Mouse (Mus musculus): ENCODE measurements around the gene Golt1a. TPM values are rescaled to one million over a fixed set of nuclear protein-coding genes. Genes with fewer than 3 reads are reported as not detected.
"Not testable (repeated sequence)": the region's sequence is repeated elsewhere in the genome, so short reads cannot be mapped to it uniquely, and the experiment has no call there.

Gene Golt1a
- polyA plus RNA-seq, 1 experiment from 2014 or later = not detected

- peaks cover 30% of the 10 kb centered on the region for H3K27me3 ChIP-seq
- H3K27ac ChIP-seq = no peak overlapping the region
- no peak for ATAC-seq (ENCODE audit: low FRiP score)
- peak overlapping the region; percentile 59 for H3K4me2 ChIP-seq (replicated peaks)
- 8% methylated on average over 33 of the region's 34 CpGs for WGBS
- H3K36me3 ChIP-seq = no peaks in the 10 kb centered on the region
- H3K4me1 ChIP-seq = peaks cover 24% of the 10 kb centered on the region
- H3K9me3 ChIP-seq (replicated peaks) = no peaks in the 10 kb centered on the region
- peak overlapping the region; percentile 47 for H3K9ac ChIP-seq
- peak overlapping the region; percentile 24 for H3K4me3 ChIP-seq
Measured at GRCm38 (mm10) chr1:133328896-133329637, 19.5 kb downstream of the Golt1a start.

DNA sequence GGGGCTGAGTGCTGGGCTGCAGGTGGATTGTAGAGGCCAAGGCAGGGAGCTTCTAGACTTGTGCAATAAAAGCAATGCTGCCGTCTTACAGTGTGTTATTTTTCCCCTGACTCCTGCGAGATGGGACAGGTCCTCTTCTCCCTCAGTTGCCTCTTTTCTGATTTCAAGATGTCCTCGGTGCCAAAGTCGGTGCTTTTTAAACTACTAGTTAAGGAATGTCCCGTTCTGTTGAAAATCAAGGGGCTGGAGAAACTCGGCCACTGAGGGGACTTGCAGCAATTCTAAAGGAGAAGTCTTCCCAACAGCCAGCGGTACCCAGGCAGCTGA is 20.0 kb downstream of the Golt1a start:
- H3K9ac ChIP-seq = peak overlapping the region; percentile 47
- WGBS = 25% methylated on average over 7 of the region's 7 CpGs
- H3K27me3 ChIP-seq = peaks cover 30% of the 10 kb centered on the region
- H3K36me3 ChIP-seq = no peaks in the 10 kb centered on the region
- no peak for ATAC-seq (ENCODE audit: low FRiP score)
- H3K4me2 ChIP-seq (replicated peaks) = peak overlapping the region; percentile 59
- peak overlapping the region; percentile 24 for H3K4me3 ChIP-seq
- peaks cover 24% of the 10 kb centered on the region for H3K4me1 ChIP-seq
- H3K9me3 ChIP-seq (replicated peaks) = no peaks in the 10 kb centered on the region
- no peak overlapping the region for H3K27ac ChIP-seq

GRCm38 (mm10) chr1:133331142-133331541 is 21.5 kb downstream of the Golt1a start:
- Histone ChIP-seq H3K27ac (0 out of 2 replicates have a peak overlapping the region, but pooled peaks have one; percentile 30), H3K9me3 (replicated peaks) (no peaks in the 10 kb centered on the region), H3K4me2 (replicated peaks) (no peak overlapping the region), H3K36me3 (no peaks in the 10 kb centered on the region), H3K4me1 (peaks cover 24% of the 10 kb centered on the region), H3K27me3 (peaks cover 30% of the 10 kb centered on the region), H3K4me3 (no peak overlapping the region), H3K9ac (no peak overlapping the region)
- ATAC-seq (ENCODE audit: low FRiP score) = peak; percentile 70
- WGBS = 45% methylated on average over 3 of the region's 3 CpGs

- ATAC-seq (ENCODE audit: low FRiP score) = no peak
- Histone ChIP-seq H3K27me3 (peaks cover 25% of the 10 kb centered on the region), H3K4me2 (replicated peaks) (no peak overlapping the region), H3K4me3 (no peak overlapping the region), H3K36me3 (no peaks in the 10 kb centered on the region), H3K27ac (no peak overlapping the region), H3K4me1 (peaks cover 24% of the 10 kb centered on the region), H3K9me3 (replicated peaks) (no peaks in the 10 kb centered on the region), H3K9ac (no peak overlapping the region)
- WGBS = 92% methylated on average over 11 of the region's 11 CpGs
Measured at GRCm38 (mm10) chr1:133332656-133333430, 23.2 kb downstream of the Golt1a start.

DNA sequence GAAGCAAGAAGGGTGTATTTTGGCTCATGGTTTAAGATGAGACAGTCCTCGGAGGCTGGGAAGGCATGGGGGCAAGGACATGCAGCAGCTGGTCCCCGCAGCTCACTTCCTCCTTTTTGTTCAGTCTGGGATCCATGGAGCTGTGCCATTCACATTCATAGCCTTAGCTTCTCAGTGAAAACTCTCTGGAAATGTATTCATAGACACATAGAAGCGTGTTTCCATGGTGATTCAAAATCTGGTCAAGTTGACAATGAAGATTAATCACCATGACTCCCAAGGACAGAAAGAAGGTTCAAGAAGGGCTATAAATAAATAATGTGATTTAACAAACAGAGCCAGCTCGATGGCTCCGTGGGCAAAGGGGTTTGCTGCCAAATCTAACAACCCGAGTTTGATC is 24.3 kb downstream of the Golt1a start:
- WGBS = 60% methylated on average over 6 of the region's 6 CpGs
- no peak for ATAC-seq (ENCODE audit: low FRiP score)
- no peak overlapping the region for H3K4me3 ChIP-seq

DNA sequence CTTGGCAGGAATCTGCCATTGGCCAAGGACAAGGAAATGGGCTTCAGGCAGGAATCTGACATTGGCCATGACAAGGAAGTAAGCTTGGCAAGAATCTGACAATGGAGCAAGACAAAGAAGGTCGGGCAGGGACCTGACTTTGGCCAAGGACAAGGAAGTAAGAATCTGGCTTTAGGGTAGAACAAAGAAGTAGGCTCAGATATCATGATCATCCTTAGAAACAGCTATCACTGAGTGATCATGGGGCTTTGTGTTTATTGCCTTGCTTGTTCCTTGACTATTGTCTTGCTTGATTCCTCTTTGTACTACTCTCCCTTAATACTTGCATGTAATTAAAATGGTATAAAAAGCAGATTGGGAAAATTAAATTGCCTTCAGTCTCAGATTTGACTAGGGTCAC is 30.8 kb downstream of the Golt1a start:
- not testable (repeated sequence) for H3K36me3 ChIP-seq; H3K4me3 ChIP-seq; H3K9ac ChIP-seq; H3K4me2 ChIP-seq (replicated peaks); H3K4me1 ChIP-seq; H3K9me3 ChIP-seq (replicated peaks); ATAC-seq (ENCODE audit: low FRiP score); H3K27ac ChIP-seq; H3K27me3 ChIP-seq
- WGBS = 67% methylated on average over 1 of the region's 1 CpGs

More for the DNA sequence above, 24.3 kb downstream of the Golt1a start:
- H3K4me2 ChIP-seq (replicated peaks) = no peak overlapping the region
- peaks cover 15% of the 10 kb centered on the region for H3K27me3 ChIP-seq
- no peak overlapping the region for H3K9ac ChIP-seq
- H3K9me3 ChIP-seq (replicated peaks) = no peaks in the 10 kb centered on the region
- no peaks in the 10 kb centered on the region for H3K36me3 ChIP-seq
- no peak overlapping the region for H3K27ac ChIP-seq
- H3K4me1 ChIP-seq = peaks cover 22% of the 10 kb centered on the region

DNA sequence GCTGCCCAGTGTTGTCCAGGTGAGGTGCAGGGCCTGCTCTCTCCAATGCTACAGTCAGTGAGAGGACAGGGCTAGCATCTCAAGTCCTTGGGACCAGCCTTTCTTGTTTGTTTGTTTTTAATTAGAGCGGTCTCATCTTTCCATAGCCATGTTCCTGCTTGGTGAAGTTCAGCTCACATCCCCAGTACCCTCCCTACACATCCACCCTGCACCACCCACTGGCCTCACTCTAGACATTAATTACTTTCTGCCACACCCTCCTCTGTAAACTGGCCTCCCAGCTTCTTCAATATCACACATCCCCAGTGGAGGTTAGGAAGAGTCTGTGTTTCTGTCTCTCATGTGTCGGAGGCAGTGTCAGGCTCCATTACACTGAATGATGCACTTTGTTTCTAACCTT is 34.8 kb downstream of the Golt1a start:
- H3K27ac ChIP-seq = no peak overlapping the region
- H3K4me3 ChIP-seq = no peak overlapping the region
- ATAC-seq (ENCODE audit: low FRiP score) = no peak

GRCm38 (mm10) chr1:133346531-133346930 is 36.9 kb downstream of the Golt1a start:
- H3K4me1 ChIP-seq = peaks cover 10% of the 10 kb centered on the region; the same call in 1 of the 2 replicates
- no peaks in the 10 kb centered on the region for H3K36me3 ChIP-seq
- H3K9ac ChIP-seq = no peak overlapping the region
- H3K9me3 ChIP-seq (replicated peaks) = no peaks in the 10 kb centered on the region
- H3K4me3 ChIP-seq = no peak overlapping the region
- no peak for ATAC-seq (ENCODE audit: low FRiP score)
- 88% methylated on average over 9 of the region's 9 CpGs for WGBS
- no peaks in the 10 kb centered on the region for H3K27me3 ChIP-seq
- no peak overlapping the region for H3K4me2 ChIP-seq (replicated peaks)
- no peak overlapping the region for H3K27ac ChIP-seq

More for the DNA sequence above, 34.8 kb downstream of the Golt1a start:
- no peaks in the 10 kb centered on the region for H3K36me3 ChIP-seq
- H3K9me3 ChIP-seq (replicated peaks) = no peaks in the 10 kb centered on the region
- H3K27me3 ChIP-seq = no peaks in the 10 kb centered on the region
- H3K4me1 ChIP-seq = 0 out of 2 replicates have a peak, but pooled peaks cover 2% of the 10 kb centered on the region
- H3K4me2 ChIP-seq (replicated peaks) = no peak overlapping the region
- WGBS = 97% methylated on average over 2 of the region's 2 CpGs
- no peak overlapping the region for H3K9ac ChIP-seq

DNA sequence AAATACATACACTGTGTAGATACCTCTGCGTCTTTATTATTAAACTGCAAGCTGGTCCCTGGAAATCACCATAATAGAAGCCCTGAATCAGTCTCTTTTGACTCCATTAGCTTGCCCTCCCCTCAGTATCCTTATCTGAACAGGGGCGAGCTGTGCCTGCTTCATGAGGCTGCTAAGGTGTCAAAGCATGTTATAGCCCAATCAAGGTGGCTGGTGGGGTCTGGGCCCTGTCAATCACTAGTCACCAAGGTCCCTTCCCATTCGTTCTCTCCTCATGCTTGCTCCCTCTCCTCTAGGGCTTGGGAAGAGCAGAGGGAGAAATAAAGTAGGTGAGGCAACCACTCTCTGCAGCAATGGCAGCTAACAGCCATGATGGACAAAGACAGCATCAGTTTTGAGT is 37.6 kb downstream of the Golt1a start:
- no peak overlapping the region for H3K27ac ChIP-seq
- no peak for ATAC-seq (ENCODE audit: low FRiP score)
- H3K4me1 ChIP-seq = peaks cover 10% of the 10 kb centered on the region; the same call in 1 of the 2 replicates
- H3K27me3 ChIP-seq = no peaks in the 10 kb centered on the region
- H3K36me3 ChIP-seq = no peaks in the 10 kb centered on the region
- WGBS = 78% methylated on average over 3 of the region's 3 CpGs
- H3K4me3 ChIP-seq = no peak overlapping the region
- H3K9ac ChIP-seq = no peak overlapping the region
- no peaks in the 10 kb centered on the region for H3K9me3 ChIP-seq (replicated peaks)
- no peak overlapping the region for H3K4me2 ChIP-seq (replicated peaks)

- no peaks in the 10 kb centered on the region for H3K9me3 ChIP-seq (replicated peaks)
- H3K4me1 ChIP-seq = peaks cover 10% of the 10 kb centered on the region; the same call in 1 of the 2 replicates
- H3K4me3 ChIP-seq = no peak overlapping the region
- WGBS = 82% methylated on average over 11 of the region's 11 CpGs
- no peak for ATAC-seq (ENCODE audit: low FRiP score)
- no peaks in the 10 kb centered on the region for H3K27me3 ChIP-seq
- no peak overlapping the region for H3K9ac ChIP-seq
- H3K36me3 ChIP-seq = no peaks in the 10 kb centered on the region
- H3K4me2 ChIP-seq (replicated peaks) = no peak overlapping the region
- no peak overlapping the region for H3K27ac ChIP-seq
Measured at GRCm38 (mm10) chr1:133347693-133348520, 38.3 kb downstream of the Golt1a start.

DNA sequence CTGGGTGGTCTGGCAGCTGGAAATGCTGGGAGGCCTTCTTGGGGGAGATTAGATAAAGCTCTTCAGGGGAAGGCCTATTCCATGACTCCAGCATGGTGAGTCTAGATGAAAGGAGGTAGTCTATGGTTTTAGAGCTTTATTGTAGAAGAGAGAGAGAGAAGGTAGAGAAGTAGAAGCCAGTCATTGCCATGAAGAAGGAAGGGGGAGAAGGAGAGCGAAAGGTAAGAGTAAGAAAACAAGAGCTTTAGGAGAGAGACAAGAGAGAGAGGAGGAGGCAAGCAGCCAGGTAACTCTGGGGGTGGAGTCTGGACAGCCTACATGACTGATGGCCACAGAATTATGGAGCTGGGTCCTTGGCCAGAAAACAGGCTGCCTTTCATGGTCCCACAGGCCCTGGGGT is 40.6 kb downstream of the Golt1a start, which contains the start of gene Ren1:
TSS of gene Ren1 (plus strand) at position 301 of the 400 bp plus-strand sequence.
- peaks cover 5% of the 10 kb centered on the region for H3K27me3 ChIP-seq
- no peaks in the 10 kb centered on the region for H3K36me3 ChIP-seq
- peaks cover 14% of the 10 kb centered on the region; the same call in 1 of the 2 replicates for H3K4me1 ChIP-seq
- ATAC-seq (ENCODE audit: low FRiP score) = no peak
- H3K4me2 ChIP-seq (replicated peaks) = no peak within 1 kb of the TSS
- no peak within 1 kb of the TSS for H3K4me3 ChIP-seq
- 100% methylated on average over 1 of the region's 1 CpGs for WGBS
- H3K9me3 ChIP-seq (replicated peaks) = no peaks in the 10 kb centered on the region
- no peak within 1 kb of the TSS for H3K27ac ChIP-seq
- no peak within 1 kb of the TSS for H3K9ac ChIP-seq

- no peak for ATAC-seq (ENCODE audit: low FRiP score)
- H3K27me3 ChIP-seq = peaks cover 13% of the 10 kb centered on the region
- H3K4me1 ChIP-seq = peaks cover 16% of the 10 kb centered on the region; the same call in 1 of the 2 replicates
- H3K36me3 ChIP-seq = no peaks in the 10 kb centered on the region
- H3K27ac ChIP-seq = no peak overlapping the region
- 0 out of 2 replicates have a peak overlapping the region, but pooled peaks have one; percentile 5 for H3K9ac ChIP-seq
- H3K4me2 ChIP-seq (replicated peaks) = no peak overlapping the region
- 72% methylated on average over 9 of the region's 9 CpGs for WGBS
- no peak overlapping the region for H3K4me3 ChIP-seq
- H3K9me3 ChIP-seq (replicated peaks) = no peaks in the 10 kb centered on the region
Measured at GRCm38 (mm10) chr1:133351762-133352161, 42.2 kb downstream of the Golt1a start.

Measured in hindbrain, embryonic 12.5 days (tissue).